Mouse (Mus musculus) stomach, embryonic 16.5 days (tissue): ENCODE data around the gene Kalrn. TPM values are rescaled to one million over a fixed set of nuclear protein-coding genes. Genes with fewer than 3 reads are reported as not detected.

Experiments
- ATAC-seq: fragments of 200-750 bp; cut with Nextera tagmentation; 2 replicates; pipeline ENCODE4 v1.8.0; 2017; ENCODE audit warnings: moderate number of reproducible peaks, moderate TSS enrichment; ENCODE audit not compliant: insufficient read depth, low FRiP score
- H3K27ac ChIP-seq: fragments of 300-500 bp; sonication (generic); 2 replicates; pipeline ENCODE4 v1.5.1; 2014; ENCODE audit warnings: low read length
- H3K27me3 ChIP-seq: fragments of 300-500 bp; sonication (generic); 2 replicates; pipeline ENCODE4 v1.6.1; 2014; ENCODE audit warnings: low read length, control low read depth, mixed read lengths; ENCODE audit not compliant: control insufficient read depth, insufficient read depth
- H3K36me3 ChIP-seq: fragments of 300-500 bp; sonication (generic); 2 replicates; pipeline ENCODE4 v1.6.1; 2014; ENCODE audit warnings: low read length; ENCODE audit not compliant: control insufficient read depth, insufficient read depth
- H3K4me1 ChIP-seq: fragments of 300-500 bp; sonication (generic); 2 replicates; pipeline ENCODE4 v1.6.1; 2014; ENCODE audit warnings: low read length, control low read depth, mixed read lengths; ENCODE audit not compliant: control insufficient read depth, insufficient read depth
- H3K4me2 ChIP-seq: fragments of 300-500 bp; sonication (generic); 2 replicates; pipeline ENCODE4 v1.6.1; 2014; ENCODE audit warnings: low read depth, low read length, mixed read lengths
- H3K4me3 ChIP-seq: fragments of 300-500 bp; sonication (generic); replicated peaks from 2 replicates; pipeline ENCODE4 v1.5.1; 2014; ENCODE audit warnings: mild to moderate bottlenecking, low read length
- H3K9ac ChIP-seq: fragments of 300-500 bp; sonication (generic); 2 replicates; pipeline ENCODE4 v1.6.1; 2014; ENCODE audit warnings: low read length
- H3K9me3 ChIP-seq: fragments of 300-500 bp; sonication (generic); replicated peaks from 2 replicates; pipeline ENCODE4 v1.6.1; 2016; ENCODE audit warnings: low read length, control low read depth; ENCODE audit not compliant: control insufficient read depth
- WGBS: fragments of 180-500 bp; shearing (Covaris S2); extraction: QIAGEN DNeasy Blood & Tissue Kit; methylation state at CpG from one replicate; pipeline ENCODE4 v1.1.7; 2014; 5-methylcytosine and 5-hydroxymethylcytosine counted together
- polyA plus RNA-seq: library from polyadenylated mRNA; unstranded; fragments of >200 nt; fragmentation: Nextera tagmentation; extraction: Ambion mirVana; gene quantifications from 2 replicates; pipeline ENCODE4 v1.2.1, GENCODE M21; 2015

Kalrn gene
- polyA plus RNA-seq, 1 experiment from 2014 or later: 22.7 TPM

DNA sequence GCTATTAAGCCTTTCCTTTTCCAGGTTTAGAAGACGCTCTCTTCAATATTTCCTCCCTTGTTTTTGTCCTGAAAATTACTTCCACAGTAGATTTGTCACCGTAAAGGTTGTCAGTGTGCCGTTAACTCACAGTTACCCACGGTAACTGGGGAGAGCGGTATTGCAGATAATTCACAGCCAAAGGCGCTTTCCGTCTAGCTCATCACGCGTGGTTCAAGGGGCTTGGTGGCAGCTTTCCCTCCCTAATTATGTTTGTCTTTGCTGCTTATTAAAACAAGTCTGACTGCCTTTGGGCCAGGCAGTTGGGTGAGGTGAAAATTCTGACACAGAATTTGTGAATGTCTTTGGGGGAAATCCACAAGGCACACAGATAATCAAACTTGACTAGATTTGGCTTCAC, 243.5 kb downstream of the Kalrn start:
- Histone ChIP-seq H3K4me2 (no peak overlapping the region), H3K4me3 (no peak overlapping the region), H3K36me3 (no peaks in the 10 kb centered on the region), H3K4me1 (no peaks in the 10 kb centered on the region; the same call in 1 of the 2 replicates), H3K27ac (no peak overlapping the region), H3K9me3 (no peaks in the 10 kb centered on the region), H3K27me3 (no peaks in the 10 kb centered on the region), H3K9ac (no peak overlapping the region)
- no peak for ATAC-seq
- WGBS: 59% methylated on average over 9 of the region's 9 CpGs

DNA sequence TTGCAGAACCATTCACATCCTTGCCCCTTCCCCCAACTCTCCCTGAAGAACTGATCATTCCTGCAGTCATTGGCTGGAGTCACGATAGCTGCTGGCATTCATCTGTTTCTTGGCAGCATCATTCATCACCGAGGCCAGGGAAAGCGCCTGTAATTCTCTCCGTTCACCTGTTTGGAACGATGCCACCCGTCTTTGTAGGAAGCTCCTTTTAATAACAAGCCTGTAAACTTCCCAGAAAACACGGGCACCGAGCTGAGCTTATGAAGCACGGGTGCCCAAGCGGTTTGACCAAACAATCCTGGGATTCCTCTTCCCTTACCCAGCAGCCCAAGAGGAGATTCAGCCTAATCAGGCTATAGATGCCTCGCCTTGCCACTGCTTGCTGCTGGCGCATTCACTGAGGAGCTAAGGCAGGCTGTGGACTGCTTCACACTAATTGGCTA, 243.9 kb downstream of the Kalrn start:
- no peaks in the 10 kb centered on the region for H3K36me3 ChIP-seq
- no peak overlapping the region for H3K4me2 ChIP-seq
- no peak overlapping the region for H3K4me3 ChIP-seq
- H3K27me3 ChIP-seq: no peaks in the 10 kb centered on the region
- no peak for ATAC-seq
- H3K27ac ChIP-seq: no peak overlapping the region
- H3K4me1 ChIP-seq: no peaks in the 10 kb centered on the region; the same call in 1 of the 2 replicates
- no peaks in the 10 kb centered on the region for H3K9me3 ChIP-seq
- 42% methylated on average over 12 of the region's 12 CpGs for WGBS
- no peak overlapping the region for H3K9ac ChIP-seq

DNA sequence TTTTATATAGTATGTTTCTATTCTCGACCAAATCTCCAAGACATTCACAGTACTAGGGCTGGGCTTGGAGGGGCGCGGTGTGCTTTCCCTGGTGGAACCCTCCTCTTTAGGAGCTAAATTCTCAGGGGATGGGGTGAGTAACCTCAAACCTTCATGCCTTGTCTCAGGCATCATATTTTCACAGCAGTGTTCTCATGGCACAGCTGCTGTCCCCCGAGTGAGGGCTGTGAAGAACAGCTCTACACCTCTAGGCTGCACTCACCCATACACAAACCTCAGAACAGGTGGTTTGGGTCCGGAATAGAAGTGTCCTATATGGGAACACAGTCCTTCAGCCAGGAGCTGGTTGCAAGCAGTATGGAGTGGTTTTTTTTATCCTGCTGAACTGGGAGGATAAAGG, 245.4 kb downstream of the Kalrn start:
- Histone ChIP-seq H3K27ac (no peak overlapping the region), H3K9me3 (no peaks in the 10 kb centered on the region), H3K4me1 (no peaks in the 10 kb centered on the region; the same call in 1 of the 2 replicates), H3K4me2 (no peak overlapping the region), H3K36me3 (no peaks in the 10 kb centered on the region), H3K9ac (no peak overlapping the region), H3K4me3 (no peak overlapping the region), H3K27me3 (no peaks in the 10 kb centered on the region)
- 73% methylated on average over 5 of the region's 5 CpGs for WGBS
- no peak for ATAC-seq

DNA sequence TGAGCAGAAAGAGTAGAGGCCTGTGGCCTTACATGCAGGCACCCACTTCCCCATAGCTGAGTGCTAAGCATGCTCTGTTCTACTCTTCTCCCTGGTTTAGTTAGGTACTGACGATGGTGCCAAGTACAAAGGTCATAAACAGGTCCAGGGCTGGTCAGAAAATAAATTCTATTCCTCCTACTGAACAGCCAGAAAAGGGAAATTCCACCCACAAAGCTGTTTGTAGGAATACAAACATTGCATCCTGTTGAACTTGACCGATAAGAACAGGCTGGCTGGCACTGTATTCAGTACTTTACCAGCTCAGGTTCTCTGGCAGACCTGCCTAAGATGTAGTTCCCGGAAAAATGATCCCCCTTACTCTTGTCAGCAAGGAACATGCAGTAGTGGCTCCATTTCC, 247.5 kb downstream of the Kalrn start:
- H3K9me3 ChIP-seq: no peaks in the 10 kb centered on the region
- H3K4me3 ChIP-seq: no peak overlapping the region
- 67% methylated on average over 3 of the region's 3 CpGs for WGBS
- no peaks in the 10 kb centered on the region for H3K27me3 ChIP-seq
- no peak overlapping the region for H3K4me2 ChIP-seq
- no peak overlapping the region for H3K9ac ChIP-seq
- ATAC-seq: no peak
- H3K27ac ChIP-seq: no peak overlapping the region
- H3K4me1 ChIP-seq: no peaks in the 10 kb centered on the region
- H3K36me3 ChIP-seq: no peaks in the 10 kb centered on the region

DNA sequence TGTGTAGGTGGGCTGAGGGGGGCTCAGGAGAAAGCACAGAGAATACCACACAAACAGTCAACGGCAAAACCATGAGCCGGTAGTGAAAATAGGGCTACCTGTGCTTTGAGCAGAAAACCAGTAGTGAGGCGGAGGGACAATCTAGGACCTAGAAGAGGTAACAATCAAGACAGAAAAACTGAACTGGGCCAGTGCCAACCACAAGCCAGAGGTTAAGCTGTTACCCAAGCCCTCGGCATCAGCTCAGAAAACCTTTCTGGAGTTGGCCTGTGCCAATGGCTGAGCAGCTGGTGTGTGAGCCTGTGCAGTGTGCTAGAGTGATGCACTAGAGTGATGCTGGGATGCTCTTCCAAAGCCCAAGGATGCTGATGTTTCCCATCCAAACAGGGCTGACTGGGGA, 248.2 kb downstream of the Kalrn start:
- Histone ChIP-seq H3K36me3 (no peaks in the 10 kb centered on the region), H3K4me3 (no peak overlapping the region), H3K9me3 (no peaks in the 10 kb centered on the region), H3K27ac (no peak overlapping the region), H3K9ac (no peak overlapping the region), H3K4me1 (no peaks in the 10 kb centered on the region), H3K27me3 (no peaks in the 10 kb centered on the region), H3K4me2 (no peak overlapping the region)
- 91% methylated on average over 4 of the region's 4 CpGs for WGBS
- no peak for ATAC-seq

DNA sequence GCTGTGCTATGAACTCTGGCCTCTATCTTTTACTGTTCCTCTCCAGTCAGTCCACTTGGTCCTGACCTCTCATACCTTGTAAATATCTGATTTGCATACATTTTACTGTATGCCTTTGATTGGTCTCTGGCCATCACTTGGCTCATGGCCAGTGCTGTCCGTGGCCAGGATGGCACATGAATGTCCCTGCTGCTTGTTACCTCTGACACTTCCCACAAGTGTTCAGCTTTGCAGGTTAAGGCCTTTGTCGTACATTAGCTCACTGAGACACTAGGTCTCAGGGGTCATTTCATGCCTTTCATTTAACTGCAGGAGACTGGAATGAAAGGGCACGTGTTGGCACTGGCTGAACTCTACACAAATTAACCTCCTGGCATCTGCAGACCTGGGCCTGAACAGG, 248.6 kb downstream of the Kalrn start:
- WGBS: 74% methylated on average over 3 of the region's 3 CpGs
- ATAC-seq: no peak
- H3K36me3 ChIP-seq: no peaks in the 10 kb centered on the region
- H3K27ac ChIP-seq: no peak overlapping the region
- H3K9me3 ChIP-seq: no peaks in the 10 kb centered on the region
- H3K27me3 ChIP-seq: no peaks in the 10 kb centered on the region
- no peak overlapping the region for H3K4me2 ChIP-seq
- H3K4me3 ChIP-seq: no peak overlapping the region
- no peaks in the 10 kb centered on the region for H3K4me1 ChIP-seq
- H3K9ac ChIP-seq: no peak overlapping the region

DNA sequence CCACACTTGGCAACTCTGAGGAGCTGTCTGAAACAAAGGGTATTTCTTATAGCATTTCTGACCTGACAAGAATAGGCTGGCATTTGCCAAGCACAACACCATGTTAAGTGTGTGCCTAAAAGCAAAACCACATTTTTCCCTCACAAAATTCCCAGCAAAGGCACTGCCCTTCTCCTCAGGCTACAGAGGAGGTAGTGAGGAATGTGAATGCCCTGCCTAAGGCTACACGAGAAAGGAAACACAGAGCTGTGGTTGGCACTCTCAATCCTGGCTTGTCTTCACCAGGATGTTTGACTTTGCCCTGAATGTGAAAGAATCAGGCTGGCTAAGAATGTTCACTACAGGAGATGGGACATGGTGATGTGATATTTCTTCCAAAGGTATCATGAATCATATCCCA, 249.8 kb downstream of the Kalrn start:
- no peaks in the 10 kb centered on the region for H3K27me3 ChIP-seq
- H3K4me2 ChIP-seq: no peak overlapping the region
- H3K27ac ChIP-seq: no peak overlapping the region
- 77% methylated on average over 1 of the region's 1 CpGs for WGBS
- no peaks in the 10 kb centered on the region for H3K9me3 ChIP-seq
- H3K36me3 ChIP-seq: no peaks in the 10 kb centered on the region
- ATAC-seq: no peak
- H3K9ac ChIP-seq: no peak overlapping the region
- no peaks in the 10 kb centered on the region for H3K4me1 ChIP-seq
- H3K4me3 ChIP-seq: no peak overlapping the region

DNA sequence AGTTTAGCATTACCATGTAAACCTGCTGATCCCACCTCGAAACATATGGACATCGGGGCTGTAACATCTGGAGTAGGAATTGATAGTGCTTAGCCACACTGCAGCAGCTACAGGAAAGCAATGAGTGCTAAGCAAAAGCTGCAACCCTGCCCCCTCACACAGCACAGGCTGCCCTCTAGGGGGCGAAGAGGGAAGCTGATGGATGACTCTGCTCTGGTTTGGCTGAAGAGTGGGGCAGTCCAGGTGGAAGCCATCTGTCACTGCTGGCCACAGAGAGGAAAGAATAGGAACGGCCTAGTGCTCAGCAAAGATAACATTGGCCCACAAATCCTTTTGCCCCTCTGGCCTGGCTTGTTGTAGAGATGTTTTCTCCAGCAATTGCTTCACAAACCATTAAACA, 250.8 kb downstream of the Kalrn start:
- H3K27me3 ChIP-seq: no peaks in the 10 kb centered on the region

DNA sequence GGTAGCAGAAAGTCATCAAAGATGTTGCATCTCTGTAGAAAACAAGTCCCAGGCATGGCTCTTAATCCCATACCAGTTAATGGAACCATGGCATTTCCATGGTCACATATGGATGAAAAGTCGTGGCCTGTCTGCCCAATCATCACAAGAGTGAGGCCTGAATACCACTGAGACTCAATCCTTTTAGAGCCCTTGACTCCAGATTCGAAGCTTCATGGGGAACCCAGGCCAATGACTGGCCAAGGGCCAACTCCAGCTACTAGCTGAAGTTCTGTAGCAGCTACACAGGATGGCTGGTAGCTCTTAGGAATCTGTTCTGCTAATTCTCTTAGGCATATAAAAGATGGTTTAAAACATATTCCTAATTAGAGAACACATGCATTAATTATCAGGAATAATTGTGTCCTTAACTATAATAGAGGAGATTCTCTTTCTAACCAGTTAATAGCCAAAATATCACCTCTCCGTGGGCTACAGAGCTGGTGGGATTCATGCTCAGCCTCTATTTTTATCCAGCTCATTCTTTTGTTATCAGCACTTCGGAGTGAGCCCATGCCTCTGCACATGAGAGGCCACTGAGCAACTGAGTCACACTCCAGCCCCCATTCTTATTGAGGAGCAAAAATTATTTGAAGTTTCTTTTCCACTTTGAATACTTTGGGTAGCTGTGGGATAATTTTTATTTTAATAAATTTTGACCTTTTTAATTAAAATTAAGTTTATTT, 252.1 kb downstream of the Kalrn start:
- no peaks in the 10 kb centered on the region for H3K27me3 ChIP-seq
- no peak for ATAC-seq
- no peaks in the 10 kb centered on the region for H3K9me3 ChIP-seq
- H3K9ac ChIP-seq: no peak overlapping the region
- WGBS: 84% methylated on average over 4 of the region's 4 CpGs
- no peak overlapping the region for H3K4me3 ChIP-seq
- no peaks in the 10 kb centered on the region for H3K4me1 ChIP-seq
- H3K36me3 ChIP-seq: no peaks in the 10 kb centered on the region
- H3K4me2 ChIP-seq: no peak overlapping the region
- H3K27ac ChIP-seq: no peak overlapping the region

More for the DNA sequence above, 250.8 kb downstream of the Kalrn start:
- H3K9me3 ChIP-seq: no peaks in the 10 kb centered on the region
- ATAC-seq: peak; percentile 79
- H3K9ac ChIP-seq: no peak overlapping the region
- H3K4me3 ChIP-seq: no peak overlapping the region
- no peaks in the 10 kb centered on the region for H3K4me1 ChIP-seq
- no peak overlapping the region for H3K27ac ChIP-seq
- no peak overlapping the region for H3K4me2 ChIP-seq
- H3K36me3 ChIP-seq: no peaks in the 10 kb centered on the region
- 18% methylated on average over 4 of the region's 4 CpGs for WGBS
